Mouse (Mus musculus) lung, adult 2 months (tissue): Measurements from ENCODE around the gene Tmcc2.

Experiments used
- CTCF ChIP-seq: fragments of 200-500 bp; IDR thresholded peaks from 2 replicates; pipeline ENCODE4 v1.5.1; 2011; ENCODE audit warnings: mild to moderate bottlenecking, low read length, control low read depth; ENCODE audit not compliant: insufficient read depth
- POLR2A ChIP-seq: fragments of 200-500 bp; IDR thresholded peaks from 2 replicates; pipeline ENCODE4 v1.6.1; 2011; ENCODE audit warnings: low read depth, mild to moderate bottlenecking, control low read depth, low read length, borderline replicate concordance; ENCODE audit errors: extremely low read depth

- TF ChIP-seq CTCF (no peak), POLR2A (no peak)
Observed at GRCm38 (mm10) chr1:132311174-132311859, 79.8 kb downstream of the Tmcc2 start.
